Mouse (Mus musculus) heart, postnatal 0 days (tissue): ENCODE data around the gene Dhdh.
"Not testable (repeated sequence)": the region's sequence is repeated elsewhere in the genome, so short reads cannot be mapped to it uniquely, and the experiment has no call there.

Experiments used
- CTCF ChIP-seq: IDR thresholded peaks from 2 replicates; pipeline ENCODE4 v1.5.1; 2016; ENCODE audit warnings: antibody characterized with exemption, control low read depth, low read depth
- EP300 ChIP-seq: IDR thresholded peaks from 2 replicates; pipeline ENCODE4 v1.6.1; 2016; ENCODE audit warnings: antibody characterized with exemption, low read depth

DNA sequence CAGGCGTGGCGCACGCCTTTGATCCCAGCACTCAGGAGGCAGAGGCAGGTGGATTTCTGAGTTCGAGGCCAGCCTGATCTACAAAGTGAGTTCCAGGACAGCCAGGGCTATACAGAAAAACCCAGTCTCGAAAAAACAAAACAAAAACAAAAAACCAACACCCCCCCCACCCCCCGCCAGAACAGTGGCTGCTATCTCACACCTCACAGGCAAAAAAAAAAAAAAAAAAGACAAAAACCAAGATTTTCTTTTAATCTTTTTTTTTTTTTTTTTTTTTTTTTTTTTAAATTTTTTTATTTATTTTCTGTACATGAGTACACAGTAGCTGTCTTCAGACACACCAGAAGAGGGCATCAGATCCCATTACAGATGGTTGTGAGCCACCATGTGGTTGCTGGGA is 38.6 kb upstream of the Dhdh start:
- TF ChIP-seq CTCF, EP300: not testable (repeated sequence)
